Mouse (Mus musculus) gastrocnemius, postnatal 14 days (tissue): Measurements from ENCODE around the gene Htra1. TPM values are rescaled to one million over a fixed set of nuclear protein-coding genes. Genes with fewer than 3 reads are reported as not detected.

ENCODE experiments used
- DNase-seq: peaks from one replicate; pipeline ENCODE4 v3.0.0; 2021; ENCODE audit warnings: mixed read lengths
- intact Hi-C: fragments of 180-260 bp; cut with DNase I; formaldehyde crosslinking; loops from one replicate; pipeline ENCODE4 v1.15.1; 2025; ENCODE audit warnings: low total_unique reads
- total RNA-seq, 2 experiments: library from RNA; stranded (reverse); gene quantifications; 2 replicates each; pipeline ENCODE4 v1.2.3; 2021

Htra1 gene
- total RNA-seq, 2 experiments from 2014 or later, result 65.3 to 77.2 TPM

DNA sequence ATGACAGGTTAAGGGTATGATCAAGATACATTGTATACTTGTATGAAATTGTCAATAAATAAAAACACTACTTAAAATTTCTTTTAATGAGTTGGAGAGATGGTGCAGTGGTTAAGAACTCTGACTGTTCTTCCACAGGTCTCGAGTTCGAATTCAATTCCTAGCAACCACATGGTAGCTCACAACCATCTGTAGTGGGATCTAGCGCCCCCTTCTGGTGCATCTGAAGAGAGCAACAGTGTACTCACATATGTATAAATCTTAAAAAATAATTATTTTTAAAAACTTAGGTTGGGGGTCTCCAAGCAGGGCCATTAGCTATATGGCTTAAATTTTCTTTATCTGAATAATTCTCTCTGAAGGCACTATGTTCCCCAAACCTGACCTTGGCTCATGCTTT, 5.5 kb upstream of the Htra1 start:
- intact Hi-C loops, result no loop called here
- no peak for DNase-seq

GRCm38 (mm10) chr7:130932921-130933320, 3.0 kb upstream of the Htra1 start:
- DNase-seq, result no peak
- intact Hi-C loops, result no loop called here

GRCm38 (mm10) chr7:130934654-130935053, 1.3 kb upstream of the Htra1 start:
- no peak for DNase-seq
- intact Hi-C loops, result loop anchor here (5.0 kb wide), 1 partner anchor 38 kb away; no protein-coding TSS in a partner anchor

DNA sequence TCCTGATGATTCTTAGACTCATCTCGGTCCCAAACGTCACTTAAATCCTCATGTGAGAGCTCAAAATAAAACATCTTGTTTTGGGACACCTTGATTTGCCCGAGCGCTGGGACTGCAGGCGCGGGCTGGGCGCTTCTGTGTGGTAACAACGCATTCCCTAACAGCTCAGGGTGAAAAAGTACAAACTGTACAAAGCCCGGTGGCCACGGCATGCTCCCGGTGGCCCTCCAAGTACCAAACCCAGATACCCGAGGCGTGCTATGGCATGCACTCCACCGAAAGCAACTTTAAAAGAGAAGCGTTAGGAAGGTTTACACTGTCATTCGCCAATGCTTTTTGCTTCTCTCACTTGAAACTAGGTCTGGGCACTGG, 504 bp upstream of the Htra1 start:
- intact Hi-C loops, result loop anchor here (5.0 kb wide), 1 partner anchor 37 kb away; no protein-coding TSS in a partner anchor
- DNase-seq, result no peak

GRCm38 (mm10) chr7:130936472-130936951, 601 bp downstream of the Htra1 start:
- intact Hi-C loops, result loop anchor here (5.0 kb wide), 1 partner anchor 36 kb away; no protein-coding TSS in a partner anchor
- DNase-seq, result peak; percentile 65

DNA sequence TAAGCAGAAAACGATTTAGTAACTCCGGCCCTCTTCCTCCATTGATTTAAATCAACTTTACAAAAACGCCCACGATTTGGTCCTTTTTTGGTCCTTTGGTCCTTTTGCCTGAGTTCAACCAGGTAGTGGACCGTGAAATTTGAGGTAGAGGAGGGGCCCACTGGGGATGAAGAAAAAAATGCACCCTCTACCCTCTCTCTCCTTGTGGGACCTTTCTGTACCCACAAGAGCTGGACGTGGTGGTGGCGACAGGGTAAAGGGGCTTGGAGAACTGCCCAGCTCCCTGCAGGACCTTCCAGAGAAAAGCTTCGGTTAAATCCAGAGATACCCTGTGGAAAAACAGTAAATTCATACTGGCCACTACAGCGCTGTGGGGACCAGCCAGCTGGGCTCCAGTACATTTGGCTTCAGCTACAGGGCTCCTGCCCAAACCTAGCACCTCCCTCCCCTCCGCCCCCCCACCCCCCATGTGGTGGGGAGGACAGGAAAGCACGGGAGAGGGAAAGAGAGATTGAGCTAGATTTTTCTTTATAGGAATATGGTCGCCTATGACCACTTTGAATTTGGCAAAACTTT, 1.4 kb downstream of the Htra1 start:
- peak; percentile 46 for DNase-seq
- intact Hi-C loops, result loop anchor here (5.0 kb wide), 1 partner anchor 35 kb away; no protein-coding TSS in a partner anchor

- DNase-seq, result no peak
- intact Hi-C loops, result loop anchor here (5.0 kb wide), 1 partner anchor 34 kb away; no protein-coding TSS in a partner anchor
These were observed 2.1 kb downstream of the Htra1 start for GRCm38 (mm10) chr7:130938005-130938404.

DNA sequence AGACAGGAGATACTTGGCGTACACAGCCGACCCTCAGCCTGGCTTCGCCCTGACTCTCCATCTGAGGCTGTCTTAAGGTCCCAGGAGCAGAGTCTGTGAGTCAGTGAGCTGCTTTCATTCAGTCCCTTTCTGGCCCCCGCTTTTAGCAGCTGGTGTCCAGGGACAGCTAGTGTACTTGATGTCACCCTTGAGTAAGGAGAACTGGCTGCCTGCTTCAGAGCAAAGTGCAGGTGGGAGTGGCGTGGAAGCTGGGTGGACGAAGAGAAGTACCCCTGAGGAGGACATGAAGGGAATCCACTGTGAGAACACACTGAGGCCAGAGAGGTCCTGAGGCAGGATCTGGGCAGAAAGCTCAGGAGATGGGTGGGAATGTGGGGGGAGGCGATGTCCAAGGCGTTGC, 3.0 kb downstream of the Htra1 start:
- intact Hi-C loops, result loop anchor here (5.0 kb wide), 1 partner anchor 33 kb away; no protein-coding TSS in a partner anchor
- DNase-seq, result no peak

DNA sequence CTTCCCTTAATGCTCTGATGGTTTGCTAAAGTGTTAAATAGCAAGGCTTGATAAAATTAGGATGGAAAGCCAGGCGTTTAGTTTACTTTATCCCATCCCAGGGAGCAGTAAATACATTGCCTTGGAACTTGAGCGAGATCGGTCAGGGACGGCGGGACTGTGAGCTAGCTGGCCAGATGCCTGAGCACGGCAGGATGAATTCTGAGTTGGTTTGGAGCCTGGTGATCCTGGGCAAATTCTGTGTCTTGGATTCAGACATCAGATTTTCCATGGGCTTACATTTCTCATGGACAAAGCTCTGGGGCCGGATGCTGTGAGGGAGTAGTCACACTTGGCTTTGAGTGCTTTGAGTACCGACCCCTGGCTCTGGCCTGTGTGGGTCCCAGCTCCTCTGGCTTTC, 4.8 kb downstream of the Htra1 start:
- intact Hi-C loops, result no loop called here
- DNase-seq, result peak; percentile 37

- intact Hi-C loops, result no loop called here
- DNase-seq, result no peak
These were observed 7.5 kb downstream of the Htra1 start for GRCm38 (mm10) chr7:130943280-130943895.

DNA sequence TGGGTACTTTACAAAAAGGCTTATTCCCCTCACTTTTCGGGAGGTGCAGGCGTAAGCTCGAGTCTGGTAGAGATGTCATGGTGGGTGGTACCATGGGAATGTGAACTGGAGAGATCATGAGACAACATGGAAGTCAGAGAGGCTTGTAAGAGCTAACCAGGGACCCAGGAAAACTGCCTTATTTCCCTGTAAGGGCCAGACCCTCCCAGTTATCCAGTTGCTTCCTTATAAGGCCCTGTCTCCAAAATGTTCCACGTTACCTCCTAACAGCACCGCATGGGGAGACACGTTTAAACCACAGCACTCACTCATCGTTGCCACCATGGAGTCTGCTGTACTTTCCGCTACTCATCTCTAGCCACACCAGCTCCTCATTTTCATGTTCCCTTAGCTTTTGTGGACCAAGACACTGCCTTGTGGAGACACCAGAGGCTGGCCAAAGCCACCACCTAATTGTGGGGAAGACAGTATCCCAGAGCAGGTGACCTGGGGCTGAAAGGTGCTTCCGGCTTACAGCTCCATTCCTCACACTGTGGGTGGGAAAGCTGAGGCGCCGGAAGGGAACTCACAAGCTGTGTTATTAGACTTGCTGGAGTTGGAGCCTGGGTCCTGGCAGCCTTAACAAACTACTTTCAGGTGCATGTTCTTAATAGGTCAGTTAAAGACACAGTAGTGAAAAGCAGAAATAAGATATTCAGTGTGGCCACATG, 9.0 kb downstream of the Htra1 start:
- intact Hi-C loops, result no loop called here
- no peak for DNase-seq

- DNase-seq, result no peak
- intact Hi-C loops, result no loop called here
These were observed 9.8 kb downstream of the Htra1 start for GRCm38 (mm10) chr7:130945730-130946129.

DNA sequence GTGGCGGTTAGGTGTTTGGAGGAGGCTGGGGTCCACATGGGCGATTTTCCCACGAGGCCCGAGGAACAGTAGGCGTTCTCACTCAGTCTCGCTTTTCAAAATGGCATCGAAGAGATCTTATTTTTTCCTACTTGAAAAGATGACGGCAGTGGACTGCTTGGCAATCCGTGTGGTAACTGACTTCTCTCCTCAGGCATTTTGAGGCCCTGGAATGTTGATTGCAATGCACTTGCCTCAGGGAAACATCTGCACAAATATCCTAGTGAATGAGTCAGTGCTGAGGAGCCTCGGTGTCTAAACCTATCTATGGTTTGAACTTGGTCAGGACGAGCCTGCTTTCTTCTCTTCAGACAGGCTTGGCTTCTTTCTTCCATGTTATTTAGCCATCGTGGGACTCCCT, 10.4 kb downstream of the Htra1 start:
- intact Hi-C loops, result no loop called here
- DNase-seq, result no peak

DNA sequence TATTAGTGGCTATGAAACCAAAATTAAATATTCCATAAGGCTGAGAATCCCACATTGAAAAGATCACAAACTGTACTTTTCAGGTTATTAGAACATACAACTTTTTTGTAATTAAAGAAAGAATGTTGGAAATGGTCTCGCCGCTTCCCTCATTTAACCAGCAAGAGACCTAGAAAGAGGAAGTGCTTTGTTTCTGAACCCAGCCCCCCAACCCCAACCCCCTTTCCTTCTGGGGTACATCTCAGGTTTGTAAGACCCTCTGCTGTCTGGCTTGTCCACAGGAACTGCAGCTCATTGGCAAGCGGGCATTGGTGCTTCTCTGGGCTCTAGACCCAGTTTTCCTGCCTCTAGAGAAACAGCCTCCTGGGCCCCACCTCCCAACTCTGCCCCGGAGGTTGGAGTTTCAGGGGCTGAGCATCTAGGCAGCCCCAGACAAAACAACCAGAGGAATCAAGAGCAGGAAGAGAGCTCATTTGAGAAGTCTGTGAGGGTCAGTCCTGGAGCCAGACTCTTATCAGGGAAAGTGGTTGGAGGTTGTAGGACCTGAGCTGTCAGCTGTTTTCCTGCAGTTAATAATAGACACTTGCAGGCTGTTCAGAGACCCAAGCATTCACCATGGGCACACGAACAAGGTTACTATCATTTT, 12.8 kb downstream of the Htra1 start:
- intact Hi-C loops, result no loop called here
- no peak for DNase-seq

GRCm38 (mm10) chr7:130949331-130949751, 13.4 kb downstream of the Htra1 start:
- intact Hi-C loops, result no loop called here
- peak; percentile 59 for DNase-seq

- intact Hi-C loops, result no loop called here
- no peak for DNase-seq
These were observed 14.6 kb downstream of the Htra1 start for GRCm38 (mm10) chr7:130950482-130950881.

DNA sequence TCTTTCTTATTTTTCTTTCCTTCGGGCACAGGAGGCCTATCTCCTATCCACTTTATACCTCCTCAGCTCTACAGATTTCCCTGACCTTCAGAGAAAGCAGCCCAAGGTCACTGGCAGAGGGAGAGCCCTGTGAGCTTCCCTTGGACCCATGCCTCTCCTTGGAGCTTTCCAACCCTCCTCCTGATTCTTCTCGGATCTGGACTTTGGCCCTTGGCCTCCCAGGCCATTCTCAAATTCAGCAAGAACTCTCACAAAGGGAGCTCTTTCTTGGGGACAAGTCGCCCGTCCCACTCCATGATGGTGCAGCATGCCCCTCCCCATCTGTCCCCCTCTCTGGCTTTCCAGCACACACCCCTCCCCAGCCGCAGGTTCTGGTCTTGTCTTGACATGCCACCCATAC, 15.1 kb downstream of the Htra1 start:
- no peak for DNase-seq

DNA sequence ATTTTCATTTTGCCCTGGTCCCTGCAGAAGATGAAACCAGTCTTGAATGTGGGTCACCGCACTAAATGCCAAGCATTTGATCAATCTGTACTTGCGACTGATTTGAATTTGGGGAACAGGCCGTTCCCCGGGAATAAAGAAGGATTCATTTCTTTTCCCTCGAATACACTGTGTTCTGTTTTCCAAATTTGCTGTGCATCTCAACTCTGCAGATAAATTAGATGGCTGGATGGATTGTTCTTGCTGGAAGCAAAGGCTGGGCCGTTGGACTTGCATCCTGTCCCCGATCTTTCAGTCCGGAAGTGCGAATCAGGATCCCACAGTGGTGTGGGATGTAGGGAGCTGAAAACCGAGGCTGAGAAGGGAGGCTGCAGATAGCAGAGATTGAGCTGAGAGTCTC, 17.5 kb downstream of the Htra1 start:
- DNase-seq, result no peak
- intact Hi-C loops, result no loop called here

More for the DNA sequence above, 15.1 kb downstream of the Htra1 start:
- intact Hi-C loops, result no loop called here

GRCm38 (mm10) chr7:130954177-130954601, 18.3 kb downstream of the Htra1 start:
- DNase-seq, result no peak
- intact Hi-C loops, result no loop called here

GRCm38 (mm10) chr7:130958551-130958950, 22.6 kb downstream of the Htra1 start:
- DNase-seq, result no peak
- intact Hi-C loops, result no loop called here
